Mouse (Mus musculus) adrenal gland, adult 18-20 months (tissue): ENCODE measurements around the gene Camsap2. TPM values are rescaled to one million over a fixed set of nuclear protein-coding genes. Genes with fewer than 3 reads are reported as not detected.

Source experiments
- DNase-seq, 2 experiments: peaks; one replicate each; pipeline ENCODE4 v3.0.0; 2021 to 2022; ENCODE audit warnings: low spot score in 2 of 2
- total RNA-seq, 2 experiments: library from RNA; stranded (reverse); gene quantifications; 1 replicate in 1 of 2; 2 replicates in 1 of 2; pipeline ENCODE4 v1.2.3; 2021

The Camsap2 gene
- total RNA-seq, 2 experiments from 2014 or later, result 42.3 to 42.6 TPM

DNA sequence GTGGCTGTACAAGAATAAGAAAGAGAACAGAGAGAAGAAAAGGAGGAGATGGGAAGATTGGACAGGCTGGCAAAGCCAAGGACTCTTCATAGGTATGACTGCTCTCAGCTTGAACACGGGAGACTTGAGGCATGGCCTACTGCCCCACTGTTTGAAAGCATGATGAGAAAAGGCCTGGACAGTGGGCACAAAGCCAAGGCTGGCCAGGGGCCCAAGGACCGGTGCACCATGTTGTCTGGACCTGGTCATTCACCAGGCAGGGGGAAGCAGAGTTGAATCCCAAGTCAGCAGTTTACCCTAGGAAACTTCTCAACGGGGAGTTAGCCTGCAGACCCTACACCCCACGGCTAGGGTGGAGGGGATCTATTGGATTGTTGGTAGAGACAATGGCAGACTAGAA, 118.0 kb downstream of the Camsap2 start:
- peak in 1 of 2 experiments; percentile 59 for DNase-seq

DNA sequence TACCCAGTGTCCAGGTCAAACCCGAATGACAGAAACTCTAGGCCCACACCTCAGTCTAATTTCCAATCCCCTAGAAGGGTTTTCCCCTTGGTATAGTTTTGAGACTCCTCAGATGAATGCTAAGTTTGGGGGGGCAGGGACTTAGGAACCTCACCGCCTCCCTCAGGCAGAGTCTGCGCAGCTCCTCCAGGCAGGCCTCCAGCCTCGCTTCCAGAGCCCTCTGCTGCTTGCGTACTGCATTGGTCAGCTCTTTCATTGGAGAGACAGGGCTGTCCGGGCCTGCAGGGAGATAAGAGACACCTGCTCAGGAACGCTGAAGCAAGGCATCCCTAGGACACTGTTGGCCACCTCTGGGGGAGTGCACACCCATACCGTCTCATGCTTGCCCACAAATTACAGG, 119.3 kb downstream of the Camsap2 start:
- no peak for DNase-seq

DNA sequence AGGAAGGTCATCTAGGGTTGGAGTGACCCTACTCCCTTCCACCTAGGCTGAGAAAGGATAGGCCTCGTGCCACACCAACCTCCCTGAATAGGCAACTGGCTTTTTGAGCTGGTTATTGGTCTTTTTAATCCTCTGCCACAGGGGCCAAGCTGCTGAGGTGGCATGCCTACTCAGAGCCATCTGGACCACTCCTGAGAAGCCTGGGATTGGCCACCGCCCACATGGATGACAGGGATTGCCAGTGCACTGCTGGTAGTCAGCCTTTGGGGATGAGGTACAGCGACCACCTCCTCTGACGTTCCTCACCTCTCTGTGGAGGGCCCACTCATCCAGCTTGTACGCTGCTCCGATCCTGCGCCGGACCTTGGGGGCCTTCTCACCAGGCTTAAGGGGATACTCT, 120.1 kb downstream of the Camsap2 start:
- DNase-seq, result no peak

DNA sequence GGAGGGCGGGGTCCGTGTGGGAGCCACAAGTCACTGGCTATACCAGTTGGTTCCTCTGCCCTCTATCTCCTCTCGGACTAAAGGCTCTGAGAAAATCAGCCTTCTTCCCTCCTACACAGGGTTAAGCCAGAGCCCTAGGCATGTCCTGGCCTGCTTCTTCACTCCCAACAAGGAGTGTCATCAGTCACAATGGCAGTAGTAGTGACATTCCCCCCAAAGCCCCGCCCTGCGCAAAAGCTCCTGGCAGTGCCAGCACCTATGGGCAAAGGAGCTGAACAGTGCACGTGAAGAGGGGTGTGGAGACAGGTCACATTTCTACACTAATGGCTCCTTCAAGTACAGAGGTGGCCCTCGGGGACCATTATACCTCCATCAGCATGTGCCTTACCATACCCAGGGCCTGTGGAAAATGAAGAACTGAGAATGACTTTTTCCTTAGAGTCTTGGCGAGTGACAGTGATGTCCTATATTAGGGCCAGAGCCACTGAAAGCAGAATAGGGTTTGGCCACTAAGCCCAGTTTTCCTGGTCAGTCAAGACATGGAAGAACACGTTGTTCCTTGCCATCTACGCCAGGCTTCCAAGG, 122.1 kb downstream of the Camsap2 start:
- DNase-seq, result no peak

DNA sequence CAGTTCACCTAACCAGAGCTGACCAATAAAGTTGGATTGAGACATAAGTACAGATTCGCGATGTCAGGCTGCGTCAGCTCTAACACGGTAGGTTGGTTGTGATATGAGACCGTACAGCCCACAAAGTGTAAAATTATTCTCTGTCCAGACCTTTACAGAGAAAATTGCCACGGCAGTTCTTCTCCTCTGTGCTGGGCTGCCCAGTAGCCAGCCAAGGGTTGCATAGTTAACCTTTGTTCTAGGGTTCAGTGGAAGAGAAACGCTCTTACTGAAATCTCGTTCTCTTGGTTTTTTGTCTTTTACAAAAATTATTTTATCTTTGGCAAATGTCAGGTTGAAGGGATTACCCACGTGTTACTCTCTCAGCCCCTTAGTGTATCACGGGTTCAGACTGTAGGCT, 123.5 kb downstream of the Camsap2 start:
- DNase-seq, result no peak

DNA sequence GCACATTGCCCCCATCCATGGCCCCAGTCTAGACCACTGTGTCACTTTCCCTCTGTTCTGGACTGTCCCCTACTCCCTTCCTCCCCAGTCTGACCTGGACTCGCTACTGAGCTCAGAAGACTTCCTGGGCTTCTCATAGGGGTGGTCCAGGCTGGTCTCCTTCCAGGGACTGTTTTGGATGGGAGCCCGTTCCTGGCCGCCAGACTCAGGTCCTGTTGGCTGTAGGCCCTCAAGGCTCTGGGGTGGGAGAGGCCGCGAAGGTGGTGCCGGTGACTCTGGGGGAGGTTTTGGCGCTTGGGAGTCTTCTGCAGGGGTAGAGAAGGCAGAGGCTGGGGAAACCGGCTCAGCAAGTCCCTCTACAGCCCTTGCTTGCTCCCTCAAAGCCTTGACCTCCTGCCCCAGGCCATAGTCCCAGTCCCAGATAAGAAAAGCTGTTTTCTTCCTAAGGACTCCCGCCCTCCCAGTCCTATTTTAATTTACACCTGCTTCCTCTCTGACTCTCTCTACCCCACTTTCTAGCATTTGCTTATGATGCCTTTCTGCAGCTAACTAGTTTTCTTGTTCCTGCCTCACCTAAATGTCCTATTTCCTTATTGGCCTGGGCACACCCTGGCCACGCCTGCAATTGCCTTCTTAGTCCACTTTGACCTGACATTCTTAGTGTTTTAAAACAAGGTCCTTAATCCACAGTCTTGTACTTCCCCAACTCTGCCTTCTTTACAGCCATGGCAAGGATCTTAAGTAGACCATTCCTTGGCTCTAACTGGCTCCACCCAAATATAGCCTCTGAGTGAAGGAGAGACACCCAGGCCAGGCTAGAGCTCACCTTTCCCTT, 125.7 kb downstream of the Camsap2 start:
- DNase-seq, result no peak

Other genes starting within 250 kb of the Camsap2 start
- gene Kif21b, start 214.7 kb downstream of the Camsap2 start, total RNA-seq, result 1 to 10 TPM; 2.0 TPM
- not detected for gene Mroh3, start 133.3 kb downstream of the Camsap2 start, total RNA-seq
- under 1 TPM in 1 of 2 experiments, not detected in 1; 0.29 TPM for gene Inava, start 111.8 kb downstream of the Camsap2 start, total RNA-seq
- gene Gpr25, start 85.2 kb downstream of the Camsap2 start, total RNA-seq, result not detected
- 10 to 100 TPM; 10.3 to 12.4 TPM for gene Ddx59, start 69.2 kb upstream of the Camsap2 start, total RNA-seq
- under 1 TPM; 0.23 to 0.48 TPM for gene Kif14, start 120.2 kb upstream of the Camsap2 start, total RNA-seq